Mouse (Mus musculus): ENCODE measurements at regions not wholly inside any gene's neighbourhood (a gene's known extent, or its start where the extent isn't known, plus 50 kb on each side); places are given as distances from the start of the nearest gene placed in this dataset.

- peak; percentile 63 to 95 for TF ChIP-seq CTCF (conservative IDR thresholded peaks at IDR 0.05 in 1 of 2, IDR thresholded peaks at IDR 0.05 in 1 of 2; ENCODE audit: low read depth in 2 of 2, low read length in 2 of 2)
- no peak for TF ChIP-seq POLR2A (IDR thresholded peaks at IDR 0.05; ENCODE audit: low read depth, low read length)
- no peak for TF ChIP-seq SIN3A (IDR thresholded peaks at IDR 0.05; ENCODE audit: low read length)
- TF ChIP-seq EP300 (IDR thresholded peaks at IDR 0.05; ENCODE audit: low read length): no peak
- no peak for TF ChIP-seq MAZ (IDR thresholded peaks at IDR 0.05; ENCODE audit: low read depth, low read length)
Observed at GRCm38 (mm10) chr7:118304812-118305211, 61.3 kb upstream of the Smg1 start.

Measured in CH12.LX (cell line).